Mouse (Mus musculus) spleen, adult 18-20 months (tissue): Measurements from ENCODE around the gene Kpna1.

Experiments
- DNase-seq, 2 experiments: peaks; one replicate each; pipeline ENCODE4 v3.0.0; 2022; ENCODE audit warnings: mixed read lengths in 2 of 2

The Kpna1 gene

GRCm38 (mm10) chr16:36071450-36072379 lies 93.2 kb downstream of the Kpna1 start, which contains the start of the genes Fam162a and Ccdc58:
Gene Fam162a, minus strand, starts transcription at chr16:36071594.
Gene Ccdc58, plus strand, starts transcription at chr16:36071685.
- peak; percentile 84 to 90 for DNase-seq

- DNase-seq: no peak
These were observed 94.0 kb downstream of the Kpna1 start for GRCm38 (mm10) chr16:36072410-36073011.

- no peak for DNase-seq
These were observed 96.2 kb downstream of the Kpna1 start for GRCm38 (mm10) chr16:36074772-36075171.

GRCm38 (mm10) chr16:36079916-36080315 lies 101.4 kb downstream of the Kpna1 start:
- DNase-seq: no peak
